Mouse (Mus musculus): Measurements from ENCODE around the gene Ctnnbip1.
A peak's percentile ranks its signal among the peaks of the same experiment; 100 is the strongest.

Gene Ctnnbip1

GRCm38 (mm10) chr4:149517868-149518340 is at the start of gene Ctnnbip1:
Gene Ctnnbip1 (plus strand): TSS chr4:149518236.
- DNase-seq (ENCODE audit: extremely low read depth, insufficient read length, low spot score), result peak; percentile 95

GRCm38 (mm10) chr4:149469557-149469956 is 48.5 kb upstream of the Ctnnbip1 start:
- no peak for DNase-seq (ENCODE audit: extremely low read depth, insufficient read length, low spot score)

- DNase-seq (ENCODE audit: extremely low read depth, insufficient read length, low spot score), result no peak
Measured at GRCm38 (mm10) chr4:149475096-149475495, 42.9 kb upstream of the Ctnnbip1 start.

GRCm38 (mm10) chr4:149477078-149477477 is 41.0 kb upstream of the Ctnnbip1 start, which contains the start of gene Tmem274:
Gene Tmem274 (plus strand): TSS chr4:149477378.
- DNase-seq (ENCODE audit: extremely low read depth, insufficient read length, low spot score), result no peak

GRCm38 (mm10) chr4:149484566-149484965 is 33.5 kb upstream of the Ctnnbip1 start:
- DNase-seq (ENCODE audit: extremely low read depth, insufficient read length, low spot score), result no peak

- DNase-seq (ENCODE audit: extremely low read depth, insufficient read length, low spot score), result peak; percentile 88
Measured at GRCm38 (mm10) chr4:149485053-149485824, 32.8 kb upstream of the Ctnnbip1 start, which contains the start of the genes Nmnat1 and Lzic. Gene Nmnat1 (minus strand): TSS chr4:149485202. Gene Lzic (plus strand): TSS chr4:149485229.

GRCm38 (mm10) chr4:149485825-149486206 is 32.2 kb upstream of the Ctnnbip1 start:
- DNase-seq (ENCODE audit: extremely low read depth, insufficient read length, low spot score), result no peak

GRCm38 (mm10) chr4:149487729-149488128 is 30.3 kb upstream of the Ctnnbip1 start:
- DNase-seq (ENCODE audit: extremely low read depth, insufficient read length, low spot score), result no peak

- no peak for DNase-seq (ENCODE audit: extremely low read depth, insufficient read length, low spot score)
Measured at GRCm38 (mm10) chr4:149489415-149490240, 28.4 kb upstream of the Ctnnbip1 start.

GRCm38 (mm10) chr4:149491151-149491550 is 26.9 kb upstream of the Ctnnbip1 start:
- no peak for DNase-seq (ENCODE audit: extremely low read depth, insufficient read length, low spot score)

GRCm38 (mm10) chr4:149496612-149497011 is 21.4 kb upstream of the Ctnnbip1 start:
- no peak for DNase-seq (ENCODE audit: extremely low read depth, insufficient read length, low spot score)

- no peak for DNase-seq (ENCODE audit: extremely low read depth, insufficient read length, low spot score)
Measured at GRCm38 (mm10) chr4:149498901-149499300, 19.1 kb upstream of the Ctnnbip1 start.

GRCm38 (mm10) chr4:149499790-149500189 is 18.2 kb upstream of the Ctnnbip1 start:
- DNase-seq (ENCODE audit: extremely low read depth, insufficient read length, low spot score), result no peak

- no peak for DNase-seq (ENCODE audit: extremely low read depth, insufficient read length, low spot score)
Measured at GRCm38 (mm10) chr4:149504363-149504762, 13.7 kb upstream of the Ctnnbip1 start.

- DNase-seq (ENCODE audit: extremely low read depth, insufficient read length, low spot score), result no peak
Measured at GRCm38 (mm10) chr4:149504858-149505257, 13.2 kb upstream of the Ctnnbip1 start.

- DNase-seq (ENCODE audit: extremely low read depth, insufficient read length, low spot score), result no peak
Measured at GRCm38 (mm10) chr4:149505261-149505967, 12.6 kb upstream of the Ctnnbip1 start.

GRCm38 (mm10) chr4:149506904-149507303 is 11.1 kb upstream of the Ctnnbip1 start:
- DNase-seq (ENCODE audit: extremely low read depth, insufficient read length, low spot score), result peak; percentile 61

- no peak for DNase-seq (ENCODE audit: extremely low read depth, insufficient read length, low spot score)
Measured at GRCm38 (mm10) chr4:149511221-149511646, 6.8 kb upstream of the Ctnnbip1 start.

GRCm38 (mm10) chr4:149512072-149512471 is 6.0 kb upstream of the Ctnnbip1 start:
- no peak for DNase-seq (ENCODE audit: extremely low read depth, insufficient read length, low spot score)

- no peak for DNase-seq (ENCODE audit: extremely low read depth, insufficient read length, low spot score)
Measured at GRCm38 (mm10) chr4:149515706-149516105, 2.3 kb upstream of the Ctnnbip1 start.
